Mouse (Mus musculus) heart, adult 8-10 months (tissue): ENCODE measurements around the gene Arsg. TPM values are rescaled to one million over a fixed set of nuclear protein-coding genes. Genes with fewer than 3 reads are reported as not detected.

Source experiments
- DNase-seq: peaks from one replicate; pipeline ENCODE4 v3.0.0; 2022; ENCODE audit warnings: low spot score
- total RNA-seq, 4 experiments: library from RNA; stranded (reverse); gene quantifications; 2 replicates each; pipeline ENCODE4 v1.2.4; 2022

Arsg gene
- total RNA-seq, 4 experiments from 2014 or later, result 0.87 to 2.7 (median 1.8) TPM

- no peak for DNase-seq
Measured at GRCm38 (mm10) chr11:109494890-109495770, 22.0 kb downstream of the Arsg start.

DNA sequence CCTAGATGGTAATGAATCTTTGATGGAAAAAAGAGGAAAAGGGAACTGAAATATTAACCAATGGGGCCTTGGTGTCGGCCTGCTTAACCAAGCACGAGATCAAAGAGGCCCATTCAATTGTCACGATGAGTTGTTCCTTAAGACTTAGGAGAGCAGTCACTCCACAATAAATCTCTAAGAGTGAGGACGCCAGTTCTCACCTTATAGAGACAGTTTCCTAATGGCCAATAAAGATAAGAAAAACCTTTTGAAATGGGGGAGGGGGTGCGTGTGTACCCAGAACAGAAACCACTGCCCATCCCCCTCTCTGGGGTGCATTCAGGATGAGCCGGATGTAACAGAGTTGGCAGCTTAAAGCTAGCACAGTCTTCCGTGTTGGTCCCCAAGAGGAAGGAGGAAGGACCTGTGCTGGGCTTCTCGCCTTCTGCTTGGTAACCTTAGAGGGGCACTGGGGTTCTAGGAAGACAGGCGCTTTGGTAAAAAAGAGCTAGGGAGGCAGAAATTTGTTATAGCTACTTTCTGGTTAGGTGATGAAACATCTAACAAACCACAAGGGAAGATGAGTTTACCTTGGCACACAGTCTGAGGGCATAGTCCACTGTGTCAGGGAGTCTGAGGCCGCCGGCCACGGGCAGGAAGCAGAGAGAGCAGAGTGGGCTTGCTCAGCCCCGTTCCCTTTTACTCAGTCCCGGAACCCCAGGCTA is 22.7 kb downstream of the Arsg start:
- DNase-seq, result no peak

DNA sequence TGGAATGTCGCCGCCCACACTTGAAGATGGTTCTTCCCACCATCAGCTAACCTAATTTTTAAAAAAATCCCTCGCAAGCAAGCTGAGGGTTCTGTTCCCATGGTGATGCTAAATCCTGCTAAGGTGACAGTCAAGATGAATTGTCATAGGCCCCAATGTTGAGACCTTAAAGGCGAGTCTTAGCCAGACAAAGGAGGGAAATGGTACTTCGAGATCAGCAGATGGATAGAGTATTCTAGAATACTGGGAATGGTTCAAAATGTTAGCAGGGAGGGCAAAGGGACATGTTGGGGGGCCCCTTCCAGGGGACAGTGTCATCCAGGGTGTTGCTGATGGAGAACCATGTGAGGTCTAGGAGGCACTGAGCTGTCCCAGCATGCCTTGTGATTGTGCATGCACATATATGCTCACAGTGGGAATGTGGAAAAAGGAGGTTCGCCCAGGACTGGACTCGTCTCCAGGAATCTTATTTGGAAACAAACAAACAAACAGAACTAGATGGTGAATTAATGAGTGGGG is 23.4 kb downstream of the Arsg start:
- no peak for DNase-seq

DNA sequence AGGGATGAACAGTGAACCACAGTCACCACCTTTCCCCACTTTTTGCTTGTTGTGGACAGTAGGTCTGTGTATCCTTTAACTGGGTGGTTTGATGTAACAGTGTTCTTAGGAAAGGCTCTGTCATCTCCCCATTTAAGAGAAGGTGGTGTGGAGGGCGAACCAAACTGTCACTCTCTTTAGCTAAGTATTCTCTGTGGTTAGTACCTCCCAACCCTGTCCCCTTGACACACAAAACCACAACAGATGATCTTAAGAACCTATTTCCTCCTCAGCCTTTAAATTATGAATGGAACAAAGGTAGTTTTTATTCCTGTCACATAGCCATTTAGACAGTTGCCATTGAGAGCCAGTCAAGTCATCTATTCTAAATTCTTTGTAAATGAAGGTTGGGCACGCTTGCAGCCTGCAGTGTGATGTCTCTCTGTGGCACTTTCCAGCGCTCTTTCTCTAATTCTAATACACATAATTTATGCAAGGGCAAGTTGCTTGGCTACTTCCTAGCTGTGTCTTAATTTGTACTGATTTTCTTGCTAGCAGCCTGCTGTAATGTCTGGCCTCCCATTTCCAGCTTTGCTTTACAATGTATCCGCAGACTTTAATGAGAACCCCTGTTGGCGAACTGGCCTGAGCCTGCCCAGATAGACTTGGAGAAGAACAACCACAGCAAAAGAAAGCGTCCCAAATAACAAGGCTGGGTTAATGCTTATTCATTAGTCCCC is 24.0 kb downstream of the Arsg start:
- no peak for DNase-seq

DNA sequence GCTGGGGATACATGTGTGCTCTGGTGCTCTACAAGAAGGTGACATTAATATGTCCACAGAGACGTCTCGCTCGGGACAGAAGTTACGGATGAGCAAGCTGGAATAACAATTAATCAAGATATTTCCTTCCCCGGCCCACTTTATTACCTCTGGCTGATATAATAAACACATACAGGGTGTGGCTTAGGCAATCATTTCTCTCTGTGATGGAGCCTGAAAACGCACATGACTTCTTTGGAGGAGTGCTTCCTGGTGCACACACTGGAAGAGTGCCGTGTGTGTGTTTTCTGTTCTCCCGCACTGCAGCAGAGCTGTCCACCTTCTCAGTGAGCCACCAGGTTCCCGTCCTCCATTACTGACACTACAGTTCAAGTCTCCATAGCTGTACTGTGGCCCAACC is 24.8 kb downstream of the Arsg start:
- peak; percentile 26 for DNase-seq

- DNase-seq, result peak; percentile 62
Measured at GRCm38 (mm10) chr11:109500206-109500605, 27.0 kb downstream of the Arsg start.

DNA sequence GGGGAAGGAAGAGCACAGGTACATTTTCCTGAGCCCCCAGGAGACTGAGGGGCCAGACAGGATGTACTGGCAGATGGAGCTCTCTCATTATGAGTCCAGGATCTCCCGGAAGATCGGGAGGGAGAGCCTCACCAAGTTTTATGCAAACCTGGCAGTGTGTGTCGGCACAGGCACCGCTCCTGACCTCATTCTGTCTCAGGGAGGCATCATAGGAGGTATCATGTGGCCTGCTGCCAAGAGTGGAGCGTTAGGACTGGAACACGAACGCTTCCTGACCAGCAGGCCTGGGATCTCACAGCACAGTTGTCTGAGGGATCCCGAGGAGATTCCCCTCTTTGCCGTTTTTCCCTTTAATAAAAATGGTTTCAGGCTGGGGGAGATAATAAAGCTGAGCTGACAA is 31.8 kb downstream of the Arsg start:
- DNase-seq, result no peak

DNA sequence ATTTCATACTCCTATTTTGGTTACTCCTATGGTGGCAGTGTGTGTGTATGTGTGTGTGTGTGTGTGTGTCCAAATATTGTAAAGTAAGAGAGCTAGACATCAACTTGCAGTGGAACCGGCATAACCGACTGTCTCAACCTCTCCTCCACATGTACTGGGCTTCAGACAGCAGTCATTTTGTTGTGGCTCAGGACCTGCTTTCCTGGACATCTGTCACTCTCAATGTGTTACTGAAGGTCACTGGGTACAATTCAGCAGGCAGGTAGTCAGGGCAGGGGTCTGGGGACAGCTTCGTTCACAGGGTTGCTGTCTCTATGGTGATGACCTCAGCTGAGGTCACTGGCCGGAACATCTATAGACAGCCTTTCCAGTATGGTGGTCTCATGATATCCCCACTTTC is 32.6 kb downstream of the Arsg start:
- no peak for DNase-seq

DNA sequence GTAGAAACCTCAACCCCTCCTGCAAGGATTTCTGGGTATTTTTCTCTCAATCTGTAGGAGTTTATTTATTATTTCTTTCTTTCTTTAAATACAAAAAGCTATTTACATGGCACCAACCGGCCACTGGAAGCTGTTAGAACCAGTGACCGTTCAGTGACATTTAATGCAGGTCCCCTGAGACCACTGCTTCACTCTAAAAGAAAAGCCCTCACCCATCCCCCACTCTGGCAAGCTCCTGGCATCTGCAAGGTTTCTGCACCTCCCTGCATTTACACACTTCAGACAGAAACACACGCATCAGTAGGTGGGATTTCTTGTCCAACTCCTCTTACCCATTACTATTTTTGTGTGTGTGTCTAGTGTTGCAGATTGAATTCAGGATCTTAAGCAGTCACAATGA is 33.9 kb downstream of the Arsg start:
- no peak for DNase-seq

DNA sequence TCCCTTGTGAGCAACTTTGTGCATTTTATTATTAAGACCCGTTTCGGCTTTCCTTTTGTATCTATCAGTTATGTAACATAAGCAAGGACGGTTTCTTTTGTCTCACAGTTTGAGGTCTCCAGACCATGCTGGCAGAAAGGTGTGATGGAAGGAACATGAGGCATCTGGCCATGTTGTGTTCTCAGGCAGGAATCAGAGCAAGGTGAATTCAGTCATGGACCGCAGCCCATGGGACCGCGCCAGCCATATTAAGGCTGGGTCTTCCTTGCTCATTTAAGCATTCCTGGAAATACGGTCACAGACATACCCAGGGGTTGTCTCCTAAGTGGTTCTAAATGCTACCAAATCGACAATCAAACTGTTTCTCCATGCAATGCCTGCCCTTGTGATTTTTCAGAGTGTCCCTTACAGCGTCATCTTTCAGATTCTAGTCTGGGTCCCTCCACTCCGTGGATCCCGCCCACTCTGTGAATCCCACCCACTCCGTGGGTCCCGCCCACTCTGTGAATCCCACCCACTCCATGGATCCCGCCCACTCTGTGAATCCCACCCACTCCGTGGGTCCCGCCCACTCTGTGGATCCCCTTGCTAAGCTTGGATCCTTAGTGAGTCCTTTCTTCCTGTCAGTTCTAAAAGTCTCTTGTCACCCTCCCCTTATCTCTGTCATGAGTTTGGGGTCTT is 40.0 kb downstream of the Arsg start:
- DNase-seq, result no peak

DNA sequence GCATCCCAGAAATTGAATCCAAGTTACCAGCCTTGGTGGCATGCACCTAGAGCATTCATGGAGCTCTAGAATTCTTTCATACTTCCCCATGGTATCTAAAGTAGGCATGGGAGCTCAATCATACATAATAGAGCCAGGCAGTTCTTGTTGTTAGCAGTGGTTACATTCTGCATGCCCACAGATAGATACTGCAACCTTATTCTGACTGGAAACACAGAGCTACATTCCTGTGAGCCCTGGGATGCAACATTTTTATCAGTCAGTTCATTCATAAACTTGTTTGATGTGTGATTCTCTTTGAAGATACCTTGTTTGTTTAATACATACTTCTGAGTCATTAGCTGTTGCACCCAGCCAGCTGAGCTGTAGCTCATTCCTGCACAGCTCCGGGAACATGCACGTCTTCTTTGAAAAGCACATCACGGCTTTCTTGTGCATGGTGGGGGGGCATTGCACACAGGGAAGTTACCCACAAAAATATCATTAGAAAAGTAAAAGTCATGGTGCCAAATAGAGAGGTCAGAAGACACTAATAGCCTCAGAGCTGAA is 41.0 kb downstream of the Arsg start:
- no peak for DNase-seq

DNA sequence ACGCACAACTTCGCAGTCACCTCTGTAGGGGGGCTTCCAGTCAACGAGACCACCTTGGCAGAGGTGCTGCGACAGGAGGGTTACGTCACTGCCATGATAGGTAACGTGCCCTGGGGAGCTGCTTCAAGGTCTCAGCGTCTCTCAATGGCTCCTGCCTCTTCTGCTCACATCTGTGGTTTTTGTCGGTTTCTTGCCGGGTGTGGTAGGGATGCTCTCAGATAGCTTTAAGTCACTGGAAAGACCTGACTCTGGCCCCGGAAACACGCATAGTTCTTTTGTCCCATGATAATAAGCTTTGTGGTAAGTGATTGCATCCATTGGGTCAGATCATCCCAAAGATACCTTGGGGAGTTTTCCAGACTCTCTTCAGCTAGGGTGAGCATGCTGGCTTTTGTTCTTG is 44.2 kb downstream of the Arsg start:
- no peak for DNase-seq

DNA sequence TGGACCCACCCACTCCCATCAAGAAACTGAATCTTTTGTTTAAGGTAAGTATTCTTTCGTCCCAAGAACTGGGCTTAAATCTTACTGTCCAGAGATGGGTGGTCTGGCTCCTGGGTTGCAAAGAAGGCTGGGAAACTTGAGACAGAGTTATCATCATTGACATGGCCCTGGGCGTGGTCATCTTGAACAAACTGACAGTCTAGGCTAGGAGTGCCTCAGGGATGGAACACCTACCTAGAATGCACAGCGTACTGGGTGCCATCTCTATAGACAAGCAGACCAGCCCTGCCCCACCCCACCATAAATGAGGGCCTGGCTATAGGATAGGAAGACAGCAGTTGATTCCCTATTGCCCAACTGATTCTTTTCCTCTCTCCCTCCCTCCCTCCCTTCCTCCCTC is 44.6 kb downstream of the Arsg start:
- DNase-seq, result no peak

DNA sequence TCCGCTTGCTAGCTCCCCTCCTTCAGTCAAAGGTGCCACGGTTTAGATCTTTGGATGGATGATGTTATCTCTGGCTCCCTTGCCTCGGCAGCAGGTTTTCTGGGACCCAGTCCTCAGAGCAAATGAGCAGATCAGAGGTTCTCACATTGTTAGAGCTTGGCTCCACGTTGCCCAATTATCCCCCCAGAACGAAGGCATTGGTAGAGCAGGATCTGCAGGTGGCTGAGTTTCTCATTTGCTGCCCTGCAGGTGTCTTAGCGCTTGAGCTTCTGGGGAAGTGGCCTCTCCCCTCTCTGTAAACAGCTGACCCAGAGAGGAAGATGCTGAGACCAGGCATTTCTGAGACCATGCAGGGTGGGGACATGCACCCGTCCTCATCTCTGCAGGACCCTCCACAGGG is 47.8 kb downstream of the Arsg start:
- no peak for DNase-seq

DNA sequence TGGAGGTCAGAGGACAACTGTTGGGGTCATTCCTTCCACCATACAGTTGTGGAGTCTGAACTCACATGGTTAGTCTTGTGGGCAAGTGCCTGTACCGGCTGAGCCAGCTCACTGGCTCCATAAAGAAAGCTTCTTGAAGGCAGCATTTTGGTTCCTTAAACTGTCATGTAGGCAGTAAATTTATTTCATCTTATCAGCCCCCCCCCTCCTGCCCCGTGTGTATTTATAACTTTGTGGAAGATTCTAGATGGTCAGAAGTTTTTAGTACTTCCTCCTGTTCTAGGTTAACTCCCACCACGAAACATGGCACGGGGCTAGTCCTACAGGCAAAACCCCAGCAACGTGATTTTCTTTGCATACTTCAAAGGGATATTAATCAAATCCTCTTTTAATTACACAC is 51.7 kb downstream of the Arsg start:
- DNase-seq, result no peak

DNA sequence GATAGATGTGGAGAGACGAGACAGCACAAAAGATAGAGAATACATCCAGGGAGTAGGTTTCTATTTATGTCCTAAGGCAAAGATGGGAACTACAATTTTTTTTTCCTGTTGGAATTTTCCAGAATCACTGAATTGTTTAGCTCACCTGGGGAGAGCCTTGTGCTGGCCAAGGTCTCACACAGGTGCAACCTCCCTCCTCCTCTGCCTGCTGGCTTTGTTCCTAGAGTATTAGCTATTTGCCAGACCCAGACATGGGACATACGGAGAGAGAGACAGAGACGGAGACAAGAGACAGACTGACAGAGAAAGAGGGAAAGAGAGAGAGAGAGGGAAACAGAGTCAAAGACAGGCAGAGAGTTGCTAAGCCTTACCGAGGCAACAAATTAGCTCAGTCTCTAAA is 52.4 kb downstream of the Arsg start:
- no peak for DNase-seq

DNA sequence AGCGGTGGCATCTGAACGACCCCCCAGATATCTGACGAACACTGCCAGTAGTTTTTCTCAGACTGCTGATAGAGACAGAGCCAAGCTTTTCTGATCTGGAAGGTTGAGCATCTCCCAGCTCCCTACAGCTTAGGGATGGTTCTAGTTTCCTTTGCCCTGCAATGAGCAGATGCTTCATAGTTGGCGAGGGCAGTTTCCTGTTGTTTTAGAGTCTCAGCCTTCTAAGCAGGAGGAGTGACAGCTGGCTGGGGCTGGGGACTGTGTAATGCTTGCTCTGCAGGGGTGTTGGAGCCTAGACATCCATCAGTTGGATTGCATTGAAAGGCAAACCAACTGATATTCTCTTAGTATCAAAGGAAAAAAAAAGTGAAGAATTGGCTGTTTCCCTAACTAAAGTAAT is 56.9 kb downstream of the Arsg start:
- no peak for DNase-seq

DNA sequence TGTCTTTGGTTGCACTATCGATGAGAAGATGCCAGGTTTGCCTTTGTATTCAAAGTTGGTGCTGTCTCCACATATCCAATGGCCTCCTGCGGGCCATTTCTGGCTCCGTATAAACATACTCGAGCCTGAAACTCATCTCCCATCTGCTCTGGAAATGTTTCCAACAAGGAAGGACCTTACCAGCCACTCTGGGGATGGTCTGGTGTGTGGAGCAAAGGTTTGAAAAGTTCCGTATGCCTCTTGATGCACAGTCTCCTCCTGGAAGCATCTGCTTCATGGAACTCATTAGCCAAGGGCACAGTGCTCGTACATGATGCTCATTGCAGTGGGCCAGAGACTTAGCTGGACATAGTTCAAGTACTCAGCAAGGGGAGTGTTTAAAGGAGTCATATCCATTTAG is 62.8 kb downstream of the Arsg start:
- DNase-seq, result no peak

GRCm38 (mm10) chr11:109536939-109537338 is 63.8 kb downstream of the Arsg start:
- DNase-seq, result no peak

- no peak for DNase-seq
Measured at GRCm38 (mm10) chr11:109539290-109539689, 66.1 kb downstream of the Arsg start.

- DNase-seq, result no peak
Measured at GRCm38 (mm10) chr11:109543466-109543865, 70.3 kb downstream of the Arsg start.
